10 mouse cellular contexts compared by ENCODE assay signal in the genomic region with DNA sequence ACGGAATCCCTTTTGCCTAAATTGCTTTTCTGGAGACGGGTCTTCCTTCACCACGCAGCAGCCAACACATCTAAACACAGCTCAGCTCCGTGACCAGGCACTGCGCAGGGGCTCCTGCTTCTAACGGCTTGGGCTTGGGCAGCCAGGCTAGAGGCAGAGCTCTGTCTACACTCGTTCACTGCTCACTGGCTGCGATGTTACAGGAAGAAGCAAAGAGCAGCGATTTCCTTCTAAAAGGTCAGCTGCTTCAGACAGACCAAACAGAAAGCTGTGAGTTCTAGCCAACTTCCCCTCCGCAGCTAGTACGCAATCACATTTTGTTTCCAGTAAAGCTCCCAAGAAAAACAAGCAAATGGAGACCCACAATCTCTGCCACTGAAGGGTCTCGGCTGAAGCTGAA. TPM values are rescaled to one million over a fixed set of nuclear protein-coding genes. Genes with fewer than 3 reads are reported as not detected.
DNase-seq lines count a peak whose midpoint lies in the region; ATAC-seq lines count a peak whose summit lies in the region.
"Had no signal": no experiment of that assay in that cellular context is flagged by ENCODE, and none has a peak within 500 bp of the region (broad histone marks: within the 10 kb centered on the region; RNA-seq: fewer than 3 reads in every experiment).

No protein-coding gene starts in this region.

- H3K4me1 ChIP-seq in kidney, embryonic 14.5 days (ENCODE audit: control insufficient read depth, insufficient read depth, low read length): no peaks in the 10 kb centered on the region
- peaks cover 60% of the 10 kb centered on the region for H3K4me1 ChIP-seq in heart, embryonic 10.5 days

- H3K27ac ChIP-seq in kidney, embryonic 14.5 days (ENCODE audit: low read depth, low read length): no peak overlapping the region
- peak overlapping the region; percentile 1; the same call in 1 of the 2 replicates for H3K27ac ChIP-seq in heart, embryonic 10.5 days

- 56% methylated on average over 12 of the region's 12 CpGs for WGBS in kidney, embryonic 14.5 days
- WGBS in heart, embryonic 10.5 days: 58% methylated on average over 12 of the region's 12 CpGs

- no peak overlapping the region for H3K9ac ChIP-seq in kidney, embryonic 14.5 days (ENCODE audit: low read depth, low read length)

- H3K36me3 ChIP-seq in kidney, embryonic 14.5 days (ENCODE audit: control insufficient read depth, insufficient read depth, low read length): no peaks in the 10 kb centered on the region
- 0 out of 2 replicates have a peak, but pooled peaks cover 2% of the 10 kb centered on the region for H3K36me3 ChIP-seq in heart, embryonic 10.5 days

- no peaks in the 10 kb centered on the region for H3K9me3 ChIP-seq in kidney, embryonic 14.5 days (ENCODE audit: control insufficient read depth, low read length)
- H3K9me3 ChIP-seq in heart, embryonic 10.5 days: no peaks in the 10 kb centered on the region

- no peak overlapping the region for H3K4me3 ChIP-seq in kidney, embryonic 14.5 days (ENCODE audit: low read length)
- no peak overlapping the region for H3K4me3 ChIP-seq in heart, embryonic 10.5 days
- H3K4me3 ChIP-seq: erythroblast, embryonic 14.5 days had no signal

- no peak for ATAC-seq in kidney, embryonic 14.5 days (ENCODE audit: low FRiP score, low TSS enrichment)

- DNase-seq in kidney, adult 11 months: peak; percentile 57
- DNase-seq in heart, embryonic 10.5 days (ENCODE audit: low spot score): no peak
- DNase-seq in kidney, postnatal 10 days: peak; percentile 63
- DNase-seq in lung, postnatal 4 days: peak; percentile 64 to 67
- DNase-seq in thymus, postnatal 14 days: peak; percentile 70
- DNase-seq in cerebellum, adult 9-10 months: no peak
- no peak for DNase-seq in layer of hippocampus, adult 18-20 months (ENCODE audit: low spot score in 2 of 2)

- H3K27me3 ChIP-seq in kidney, embryonic 14.5 days (ENCODE audit: control insufficient read depth, insufficient read depth, low read length): no peaks in the 10 kb centered on the region
- H3K27me3 ChIP-seq in heart, embryonic 10.5 days (ENCODE audit: insufficient read depth, poor library complexity, severe bottlenecking): no peaks in the 10 kb centered on the region

- no peak overlapping the region for H3K4me2 ChIP-seq in kidney, embryonic 14.5 days (replicated peaks; ENCODE audit: low read depth, low read length)

RNA-seq across cellular contexts. Expression of gene Stat5b, which starts 28.2 kb away (rescaled TPM):
- polyA plus RNA-seq in kidney, embryonic 14.5 days (2014; fragmentation: Nextera tagmentation; extraction: Ambion mirVana): 12.7 and 19.8 TPM in 2 replicates
- 25.7 and 30.1 TPM in 2 replicates for polyA plus RNA-seq in heart, embryonic 10.5 days (2016; fragmentation: Nextera tagmentation; extraction: Ambion mirVana)
- 10 to 100 TPM; 12.1 to 16.2 TPM for total RNA-seq in layer of hippocampus, adult 18-20 months (2021)

RNA-seq across cellular contexts. Expression of gene Stat5a, which starts 36.8 kb away (rescaled TPM):
- 2.0 and 3.0 TPM in 2 replicates for polyA plus RNA-seq in kidney, embryonic 14.5 days (2014; fragmentation: Nextera tagmentation; extraction: Ambion mirVana)
- polyA plus RNA-seq in heart, embryonic 10.5 days (2016; fragmentation: Nextera tagmentation; extraction: Ambion mirVana): 6.2 and 6.6 TPM in 2 replicates
- 1 to 10 TPM; 1.1 to 1.8 TPM for total RNA-seq in layer of hippocampus, adult 18-20 months (2021)

RNA-seq across cellular contexts. Expression of gene Ghdc, which starts 51.6 kb away (rescaled TPM):
- polyA plus RNA-seq in kidney, embryonic 14.5 days (2014; fragmentation: Nextera tagmentation; extraction: Ambion mirVana): 3.6 and 4.5 TPM in 2 replicates
- polyA plus RNA-seq in heart, embryonic 10.5 days (2016; fragmentation: Nextera tagmentation; extraction: Ambion mirVana): 4.8 and 6.3 TPM in 2 replicates
- total RNA-seq in layer of hippocampus, adult 18-20 months (2021): 1 to 10 TPM; 4.4 to 7.0 TPM

RNA-seq across cellular contexts. Expression of gene Hcrt, which starts 59.6 kb away (rescaled TPM):
- polyA plus RNA-seq in kidney, embryonic 14.5 days (2014; fragmentation: Nextera tagmentation; extraction: Ambion mirVana): not detected in 2 replicates
- polyA plus RNA-seq in heart, embryonic 10.5 days (2016; fragmentation: Nextera tagmentation; extraction: Ambion mirVana): not detected in 2 replicates
- not detected for total RNA-seq in layer of hippocampus, adult 18-20 months (2021)
- total RNA-seq: ES-E14 had no signal
- polyA plus RNA-seq: erythroblast, embryonic 14.5 days had no signal

Comparison
In these comparisons a context has a peak if more than half of its experiments do, and no peak if none do; other contexts are left out.
1. DNase-seq: peak in kidney, adult 11 months (single experiment), kidney, postnatal 10 days (single experiment), lung, postnatal 4 days (2 of 2) and thymus, postnatal 14 days (single experiment); none in heart, embryonic 10.5 days (single experiment), cerebellum, adult 9-10 months (single experiment) and layer of hippocampus, adult 18-20 months (0 of 2).